Mouse (Mus musculus) liver, adult 2 months (tissue): ENCODE results near the gene Ak5.

Experiments used
- CTCF ChIP-seq: fragments of 200-500 bp; IDR thresholded peaks from 2 replicates; pipeline ENCODE4 v1.5.1; 2011; ENCODE audit warnings: low read depth, low read length, control low read depth
- POLR2A ChIP-seq: fragments of 200-500 bp; IDR thresholded peaks from 2 replicates; pipeline ENCODE4 v1.6.1; 2011; ENCODE audit warnings: low read length, control low read depth; ENCODE audit not compliant: insufficient read depth; ENCODE audit errors: extremely low read depth

DNA sequence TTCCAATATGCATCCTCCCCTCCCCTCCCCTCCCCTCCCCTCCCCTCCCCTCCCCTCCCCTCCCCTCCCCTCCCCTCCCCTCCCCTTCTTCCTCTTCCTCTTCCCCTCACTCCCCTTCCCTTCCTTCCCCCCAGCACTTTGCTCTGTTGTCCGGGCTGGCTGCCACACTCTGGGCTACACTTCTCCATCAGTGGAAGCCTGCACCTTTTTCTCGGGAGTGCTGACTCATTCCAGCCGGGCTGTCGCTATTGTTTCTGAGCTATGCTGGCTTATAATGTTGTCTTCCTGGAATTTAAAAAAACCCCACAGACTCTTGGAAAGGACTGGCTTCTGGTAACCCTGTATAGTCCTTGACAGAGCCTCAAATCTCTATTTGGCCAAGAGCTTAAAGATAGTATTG lies 111.7 kb downstream of the Ak5 start:
- TF ChIP-seq POLR2A: no peak
- no peak for TF ChIP-seq CTCF
